Mouse (Mus musculus) kidney, adult 18-20 months (tissue): ENCODE data around the gene Limch1.
A peak's percentile ranks its signal among the peaks of the same experiment; 100 is the strongest.

Experiments
- DNase-seq: peaks from one replicate; pipeline ENCODE4 v3.0.0; 2021

The Limch1 gene

GRCm38 (mm10) chr5:66747761-66748430 lies 2.3 kb downstream of the Limch1 start:
- DNase-seq: no peak

- DNase-seq: peak; percentile 53
Observed at GRCm38 (mm10) chr5:66748448-66749115, 3.0 kb downstream of the Limch1 start.

GRCm38 (mm10) chr5:66750641-66751040 lies 5.0 kb downstream of the Limch1 start:
- DNase-seq: no peak

- DNase-seq: no peak
Observed at GRCm38 (mm10) chr5:66751332-66751980, 5.8 kb downstream of the Limch1 start.

GRCm38 (mm10) chr5:66753620-66754019 lies 8.0 kb downstream of the Limch1 start:
- no peak for DNase-seq

- DNase-seq: no peak
Observed at GRCm38 (mm10) chr5:66756821-66757705, 11.4 kb downstream of the Limch1 start.

- no peak for DNase-seq
Observed at GRCm38 (mm10) chr5:66757706-66758237, 12.1 kb downstream of the Limch1 start.

- DNase-seq: no peak
Observed at GRCm38 (mm10) chr5:66759354-66759753, 13.7 kb downstream of the Limch1 start.

GRCm38 (mm10) chr5:66760747-66761146 lies 15.1 kb downstream of the Limch1 start:
- no peak for DNase-seq

- no peak for DNase-seq
Observed at GRCm38 (mm10) chr5:66762006-66762405, 16.4 kb downstream of the Limch1 start.

- no peak for DNase-seq
Observed at GRCm38 (mm10) chr5:66764129-66764528, 18.5 kb downstream of the Limch1 start.

GRCm38 (mm10) chr5:66765911-66766310 lies 20.3 kb downstream of the Limch1 start:
- DNase-seq: no peak

GRCm38 (mm10) chr5:66768034-66768433 lies 22.4 kb downstream of the Limch1 start:
- no peak for DNase-seq

GRCm38 (mm10) chr5:66769070-66769469 lies 23.4 kb downstream of the Limch1 start:
- DNase-seq: no peak

- no peak for DNase-seq
Observed at GRCm38 (mm10) chr5:66769558-66769957, 23.9 kb downstream of the Limch1 start.

GRCm38 (mm10) chr5:66777999-66778710 lies 32.5 kb downstream of the Limch1 start:
- no peak for DNase-seq

- no peak for DNase-seq
Observed at GRCm38 (mm10) chr5:66780371-66780770, 34.7 kb downstream of the Limch1 start.

- no peak for DNase-seq
Observed at GRCm38 (mm10) chr5:66781507-66781906, 35.9 kb downstream of the Limch1 start.

GRCm38 (mm10) chr5:66782851-66783250 lies 37.2 kb downstream of the Limch1 start:
- no peak for DNase-seq

- no peak for DNase-seq
Observed at GRCm38 (mm10) chr5:66784624-66785361, 39.2 kb downstream of the Limch1 start.

GRCm38 (mm10) chr5:66785995-66786620 lies 40.5 kb downstream of the Limch1 start:
- no peak for DNase-seq
